Mouse (Mus musculus) heart, embryonic 13.5 days (tissue): ENCODE measurements around the gene Gm49337. TPM values are rescaled to one million over a fixed set of nuclear protein-coding genes. Genes with fewer than 3 reads are reported as not detected.

Experiments
- ATAC-seq: fragments of 200-750 bp; cut with Nextera tagmentation; 2 replicates; pipeline ENCODE4 v1.8.0; 2017; ENCODE audit warnings: moderate TSS enrichment; ENCODE audit not compliant: insufficient number of reproducible peaks, low FRiP score, low TSS enrichment; ENCODE audit errors: extremely low read depth
- H3K27ac ChIP-seq: fragments of 300-500 bp; sonication (generic); replicated peaks from 2 replicates; pipeline ENCODE4 v1.5.1; 2015; ENCODE audit warnings: moderate library complexity, mild to moderate bottlenecking, inconsistent platforms
- H3K27me3 ChIP-seq: fragments of 300-500 bp; sonication (generic); replicated peaks from 2 replicates; pipeline ENCODE4 v1.6.1; 2015; ENCODE audit warnings: mild to moderate bottlenecking, inconsistent platforms
- H3K36me3 ChIP-seq: fragments of 300-500 bp; sonication (generic); 2 replicates; pipeline ENCODE4 v1.6.1; 2015; ENCODE audit warnings: mild to moderate bottlenecking, inconsistent platforms
- H3K4me1 ChIP-seq: fragments of 300-500 bp; sonication (generic); 2 replicates; pipeline ENCODE4 v1.6.1; 2015; ENCODE audit warnings: inconsistent platforms
- H3K4me2 ChIP-seq: fragments of 300-500 bp; sonication (generic); 2 replicates; pipeline ENCODE4 v1.6.1; 2015; ENCODE audit warnings: inconsistent platforms, mild to moderate bottlenecking, moderate library complexity
- H3K4me3 ChIP-seq: fragments of 300-500 bp; sonication (generic); 2 replicates; pipeline ENCODE4 v1.5.1; 2015; ENCODE audit warnings: moderate library complexity, mild to moderate bottlenecking, inconsistent platforms
- H3K9ac ChIP-seq: fragments of 300-500 bp; sonication (generic); 2 replicates; pipeline ENCODE4 v1.6.1; 2015; ENCODE audit warnings: inconsistent platforms, mild to moderate bottlenecking, moderate library complexity
- H3K9me3 ChIP-seq: fragments of 300-500 bp; sonication (generic); 2 replicates; pipeline ENCODE4 v1.6.1; 2016; ENCODE audit warnings: inconsistent platforms
- WGBS: fragments of 180-500 bp; shearing (Covaris S2); methylation state at CpG from one replicate; pipeline ENCODE4 v1.1.7; 2015; ENCODE audit warnings: mixed read lengths; 5-methylcytosine and 5-hydroxymethylcytosine counted together
- polyA plus RNA-seq: library from polyadenylated mRNA; unstranded; fragments of >200 nt; fragmentation: Nextera tagmentation; extraction: Ambion mirVana; gene quantifications from 2 replicates; pipeline ENCODE4 v1.2.1, GENCODE M21; 2015

The Gm49337 gene
- polyA plus RNA-seq, 1 experiment from 2014 or later = not detected

DNA sequence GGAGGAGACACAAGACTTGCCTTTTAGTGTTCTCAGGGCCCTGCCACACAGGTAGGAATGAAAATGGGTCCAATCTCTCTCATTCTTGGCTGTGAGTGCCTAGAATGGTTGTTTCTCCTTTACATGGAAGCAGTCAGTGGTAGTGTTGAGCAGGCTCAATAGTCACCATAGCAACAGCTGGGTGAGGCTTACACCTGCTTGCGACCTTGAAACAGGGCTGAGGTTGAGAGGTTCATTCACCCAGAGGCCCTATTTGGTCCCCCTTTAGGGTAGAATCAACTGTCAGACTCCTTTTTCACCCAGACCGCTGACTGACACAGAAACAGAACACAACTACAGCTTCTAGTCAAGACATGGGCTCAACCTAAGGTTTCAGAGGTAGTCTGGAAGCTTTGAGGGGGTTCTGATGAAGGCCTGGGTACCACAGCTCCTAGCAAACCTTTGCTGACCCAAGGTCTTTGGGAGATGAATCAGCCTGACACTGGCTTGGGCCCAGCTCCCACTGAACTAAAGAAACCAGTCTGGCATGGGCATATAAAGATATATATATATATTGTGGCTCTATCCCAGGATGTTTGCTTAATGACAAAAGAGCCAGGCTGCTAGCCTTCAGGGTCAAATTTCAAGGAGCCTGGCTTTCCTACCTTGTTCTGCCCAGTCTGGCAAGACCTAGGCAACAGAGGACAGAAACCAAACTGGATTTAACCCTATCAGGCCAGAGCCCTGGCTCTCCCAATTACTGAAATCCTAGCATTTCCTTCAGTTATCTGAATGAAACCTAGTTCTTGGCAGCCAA lies 8.2 kb upstream of the Gm49337 start:
- ATAC-seq = no peak
- 83% methylated on average over 2 of the region's 2 CpGs for WGBS
- H3K9ac ChIP-seq = no peak overlapping the region
- H3K4me2 ChIP-seq = no peak overlapping the region
- 0 out of 2 replicates have a peak overlapping the region, but pooled peaks have one; percentile 1 for H3K27ac ChIP-seq
- no peak overlapping the region for H3K4me3 ChIP-seq
- no peaks in the 10 kb centered on the region for H3K27me3 ChIP-seq
- H3K36me3 ChIP-seq = peaks cover 15% of the 10 kb centered on the region
- H3K4me1 ChIP-seq = peaks cover 33% of the 10 kb centered on the region
- H3K9me3 ChIP-seq = no peaks in the 10 kb centered on the region

DNA sequence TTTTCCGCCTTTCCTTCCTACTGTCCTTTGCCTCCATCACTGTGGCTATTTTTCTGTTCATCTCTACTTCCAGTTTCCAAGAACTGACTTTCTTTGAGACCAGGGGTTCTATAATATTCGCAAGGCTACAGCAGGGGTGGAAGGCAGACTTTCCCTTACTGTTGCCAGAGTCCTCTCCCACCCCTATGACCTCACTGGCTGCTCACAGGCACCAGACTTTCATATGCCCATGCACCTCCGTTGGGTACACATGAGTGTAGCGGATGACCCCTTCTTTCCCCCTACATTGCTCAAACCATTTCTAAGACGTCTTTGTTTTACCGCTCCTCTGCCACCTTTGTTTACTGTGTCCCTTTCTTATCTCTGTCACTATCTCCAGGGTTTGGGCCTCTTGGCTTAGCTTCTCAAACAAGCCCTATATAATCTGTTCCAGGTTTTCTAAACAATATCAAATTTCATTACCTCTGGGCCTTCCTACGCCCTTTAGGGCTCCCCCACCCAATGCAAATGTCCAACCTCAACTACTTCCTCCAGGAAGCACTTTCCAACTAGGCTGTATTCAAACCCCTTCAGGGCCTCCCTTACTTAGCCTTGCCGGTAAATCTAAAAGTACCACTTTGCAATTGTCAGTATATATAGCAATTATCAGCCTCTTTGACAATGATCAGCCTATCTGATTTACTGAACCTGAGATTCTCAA lies 7.3 kb upstream of the Gm49337 start:
- no peaks in the 10 kb centered on the region for H3K9me3 ChIP-seq
- H3K4me3 ChIP-seq = no peak overlapping the region
- 70% methylated on average over 8 of the region's 8 CpGs for WGBS
- ATAC-seq = no peak
- no peak overlapping the region for H3K4me2 ChIP-seq
- peaks cover 24% of the 10 kb centered on the region for H3K4me1 ChIP-seq
- H3K36me3 ChIP-seq = peaks cover 6% of the 10 kb centered on the region; the same call in 1 of the 2 replicates
- H3K27ac ChIP-seq = no peak overlapping the region
- no peak overlapping the region for H3K9ac ChIP-seq
- no peaks in the 10 kb centered on the region for H3K27me3 ChIP-seq

DNA sequence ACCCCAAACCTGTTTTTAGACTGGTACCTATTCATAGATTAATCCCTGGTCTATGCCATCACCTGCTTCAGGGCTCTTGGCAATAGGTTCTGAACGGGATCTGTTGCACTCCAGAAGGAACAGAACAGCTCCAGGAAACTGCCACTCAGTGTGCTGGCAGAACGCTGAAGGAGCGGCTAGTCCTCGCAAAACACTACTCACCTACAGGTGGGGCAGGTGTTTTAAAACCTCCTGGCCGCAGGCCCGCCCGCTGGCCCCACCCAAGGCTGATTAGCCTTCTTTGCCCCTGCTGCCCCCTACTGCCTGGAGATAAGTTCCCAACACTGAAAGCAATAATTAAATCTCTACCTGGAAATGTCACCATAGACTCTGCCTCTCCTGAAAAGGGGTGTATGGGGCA lies 5.8 kb upstream of the Gm49337 start, which contains the start of gene Tspan1:
TSS of gene Tspan1 (minus strand) at position 198 of the 400 bp plus-strand sequence.
- H3K27ac ChIP-seq = no peak within 1 kb of the TSS
- H3K9me3 ChIP-seq = no peaks in the 10 kb centered on the region
- WGBS = 25% methylated on average over 7 of the region's 7 CpGs
- no peak for ATAC-seq
- no peak within 1 kb of the TSS for H3K4me2 ChIP-seq
- H3K27me3 ChIP-seq = no peaks in the 10 kb centered on the region
- peaks cover 14% of the 10 kb centered on the region; the same call in 1 of the 2 replicates for H3K4me1 ChIP-seq
- no peak within 1 kb of the TSS for H3K4me3 ChIP-seq
- H3K36me3 ChIP-seq = no peaks in the 10 kb centered on the region
- H3K9ac ChIP-seq = no peak within 1 kb of the TSS

DNA sequence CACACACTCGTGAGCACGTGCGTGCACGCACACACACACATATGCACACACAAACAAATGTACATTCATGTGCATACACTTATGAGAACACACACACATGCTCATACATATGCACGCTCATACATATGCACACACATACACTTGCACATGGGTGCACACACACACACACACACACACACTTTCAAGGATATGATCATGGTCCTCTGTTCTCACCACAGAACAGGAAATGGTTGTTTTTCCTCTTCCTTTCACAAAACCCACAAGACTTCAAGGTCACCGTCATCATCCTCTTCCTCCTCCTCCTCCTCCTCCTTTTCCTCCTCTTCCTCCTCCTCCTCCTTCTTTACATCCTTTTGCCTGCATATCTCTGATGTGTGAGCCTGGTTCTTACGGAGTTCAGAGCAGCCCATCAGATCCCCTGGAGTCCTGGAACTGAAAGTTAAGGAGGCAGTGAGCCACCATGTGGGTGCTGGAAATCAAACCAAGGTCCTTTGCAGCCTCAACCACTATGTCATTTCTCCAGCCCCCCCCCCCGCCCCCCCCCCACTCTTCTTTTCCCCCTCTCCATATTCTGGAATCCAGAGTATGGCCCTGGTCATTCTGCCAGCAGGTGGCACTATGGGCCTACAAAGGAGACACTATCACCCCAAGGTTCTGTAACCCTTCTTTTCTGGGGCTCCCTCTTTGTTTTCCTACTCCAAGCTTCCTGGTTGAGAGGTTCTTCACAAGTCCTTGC lies 4.4 kb upstream of the Gm49337 start:
- H3K4me1 ChIP-seq = peaks cover 12% of the 10 kb centered on the region; the same call in 1 of the 2 replicates
- H3K9me3 ChIP-seq = no peaks in the 10 kb centered on the region
- no peaks in the 10 kb centered on the region for H3K36me3 ChIP-seq
- ATAC-seq = no peak
- H3K9ac ChIP-seq = 0 out of 2 replicates have a peak overlapping the region, but pooled peaks have one; percentile 28
- H3K4me2 ChIP-seq = no peak overlapping the region
- H3K4me3 ChIP-seq = no peak overlapping the region
- WGBS = 72% methylated on average over 7 of the region's 8 CpGs
- H3K27ac ChIP-seq = no peak overlapping the region
- no peaks in the 10 kb centered on the region for H3K27me3 ChIP-seq

DNA sequence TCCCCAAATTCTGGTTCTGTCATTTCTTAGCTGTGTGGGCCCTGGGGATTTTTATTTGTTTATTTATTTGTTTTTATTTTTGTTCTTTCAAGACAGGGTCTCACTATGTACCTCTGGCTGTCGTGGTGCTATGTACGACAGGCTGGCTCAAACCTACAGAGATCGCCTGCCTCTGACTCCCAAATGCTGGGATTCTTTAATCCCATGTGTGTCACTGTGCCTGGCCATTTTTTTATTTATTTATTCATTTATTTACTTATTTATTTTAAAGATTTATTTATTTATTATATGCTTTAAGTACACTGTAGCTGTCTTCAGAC lies 3.9 kb upstream of the Gm49337 start:
- no peak overlapping the region for H3K4me2 ChIP-seq
- H3K4me3 ChIP-seq = no peak overlapping the region
- H3K9me3 ChIP-seq = no peaks in the 10 kb centered on the region
- peaks cover 17% of the 10 kb centered on the region for H3K4me1 ChIP-seq
- WGBS = 68% methylated on average over 3 of the region's 3 CpGs
- no peak overlapping the region for H3K9ac ChIP-seq
- no peak for ATAC-seq
- H3K36me3 ChIP-seq = no peaks in the 10 kb centered on the region
- no peak overlapping the region for H3K27ac ChIP-seq
- H3K27me3 ChIP-seq = no peaks in the 10 kb centered on the region

DNA sequence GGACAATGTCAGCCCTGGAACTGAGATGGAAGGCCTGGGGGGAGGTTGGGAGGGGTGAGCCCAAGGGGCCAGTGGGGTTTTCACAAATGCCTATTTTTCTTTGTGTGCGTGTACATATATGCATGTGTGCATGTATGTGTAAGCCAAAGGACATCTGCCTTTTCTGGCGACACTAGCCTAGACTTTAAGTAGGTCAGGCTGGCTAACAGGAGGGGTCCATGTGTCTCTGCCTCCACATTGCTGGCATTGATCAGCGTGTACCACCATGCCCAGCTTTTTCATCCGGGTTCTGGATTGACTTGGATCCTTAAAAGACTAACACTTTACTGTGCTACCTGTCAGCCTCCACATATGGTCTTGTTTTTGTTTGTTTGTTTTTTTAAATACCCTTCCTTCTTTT lies 568 bp downstream of the Gm49337 start:
- WGBS = 82% methylated on average over 4 of the region's 4 CpGs
- Histone ChIP-seq H3K27ac (peak overlapping the region; percentile 89), H3K27me3 (no peaks in the 10 kb centered on the region), H3K9me3 (no peaks in the 10 kb centered on the region), H3K4me1 (peaks cover 46% of the 10 kb centered on the region), H3K4me3 (no peak overlapping the region), H3K4me2 (no peak overlapping the region), H3K36me3 (no peaks in the 10 kb centered on the region), H3K9ac (no peak overlapping the region)
- no peak for ATAC-seq

DNA sequence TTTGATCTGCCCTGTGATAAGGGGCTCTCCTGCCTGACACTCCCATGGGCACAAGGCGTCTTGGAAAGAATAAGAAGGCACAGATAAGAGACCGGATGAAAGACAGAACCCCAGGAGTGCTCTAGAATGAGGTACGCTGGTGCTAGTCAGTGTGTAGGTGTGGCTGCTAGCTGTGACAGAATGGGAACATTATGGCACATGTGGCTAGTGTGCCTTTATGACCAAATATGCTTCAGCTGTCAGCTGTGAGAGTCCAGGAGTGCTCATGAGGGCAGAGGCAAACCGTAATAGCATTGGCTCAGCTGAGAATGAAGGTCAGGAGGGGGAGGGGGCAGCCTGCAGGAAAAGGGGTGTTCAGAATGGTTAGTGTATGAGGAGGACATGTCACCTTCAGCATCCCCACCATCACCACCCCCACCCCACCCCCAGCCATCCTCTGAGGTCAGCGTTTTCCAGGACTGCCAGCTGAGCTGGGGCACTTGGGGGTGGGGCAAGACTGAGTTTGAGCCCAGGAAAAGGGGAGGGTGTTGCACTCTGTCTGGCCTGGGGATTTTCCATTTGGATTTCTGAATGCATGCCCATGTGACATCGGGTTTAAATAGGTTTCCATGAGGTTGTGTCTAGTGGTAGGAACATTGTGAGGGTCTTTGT lies 1.4 kb downstream of the Gm49337 start:
- Histone ChIP-seq H3K27me3 (no peaks in the 10 kb centered on the region), H3K4me1 (peaks cover 46% of the 10 kb centered on the region), H3K27ac (peak overlapping the region; percentile 89), H3K4me2 (peak overlapping the region; percentile 11; the same call in 1 of the 2 replicates), H3K9ac (peak overlapping the region; percentile 52; the same call in 1 of the 2 replicates), H3K36me3 (no peaks in the 10 kb centered on the region), H3K9me3 (no peaks in the 10 kb centered on the region), H3K4me3 (no peak overlapping the region)
- ATAC-seq = peak; percentile 23; the same call in 1 of the 2 replicates
- WGBS = 18% methylated on average over 6 of the region's 6 CpGs

DNA sequence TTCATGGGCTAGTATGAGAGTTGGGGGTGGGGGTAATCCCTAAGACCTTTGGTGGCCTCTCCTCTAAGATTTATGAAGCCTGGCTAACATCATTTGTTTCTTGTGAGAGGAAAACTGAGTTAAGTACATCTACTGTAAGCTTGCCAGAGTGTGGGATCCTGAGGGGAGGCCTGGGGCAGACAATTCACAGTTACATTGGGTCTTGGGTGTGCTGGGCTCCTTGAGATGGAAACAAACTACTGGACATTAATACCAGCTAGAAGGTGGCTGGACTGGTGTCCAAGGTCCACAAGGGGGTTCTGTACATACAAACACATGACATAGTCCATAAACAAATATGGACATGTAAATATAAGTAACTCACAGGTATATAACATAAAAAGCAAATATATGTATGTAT lies 2.0 kb downstream of the Gm49337 start:
- Histone ChIP-seq H3K27me3 (no peaks in the 10 kb centered on the region), H3K9me3 (no peaks in the 10 kb centered on the region), H3K9ac (peak overlapping the region; percentile 52; the same call in 1 of the 2 replicates), H3K4me3 (no peak overlapping the region), H3K27ac (peak overlapping the region; percentile 89), H3K36me3 (no peaks in the 10 kb centered on the region), H3K4me1 (peaks cover 46% of the 10 kb centered on the region), H3K4me2 (peak overlapping the region; percentile 61)
- no peak for ATAC-seq

DNA sequence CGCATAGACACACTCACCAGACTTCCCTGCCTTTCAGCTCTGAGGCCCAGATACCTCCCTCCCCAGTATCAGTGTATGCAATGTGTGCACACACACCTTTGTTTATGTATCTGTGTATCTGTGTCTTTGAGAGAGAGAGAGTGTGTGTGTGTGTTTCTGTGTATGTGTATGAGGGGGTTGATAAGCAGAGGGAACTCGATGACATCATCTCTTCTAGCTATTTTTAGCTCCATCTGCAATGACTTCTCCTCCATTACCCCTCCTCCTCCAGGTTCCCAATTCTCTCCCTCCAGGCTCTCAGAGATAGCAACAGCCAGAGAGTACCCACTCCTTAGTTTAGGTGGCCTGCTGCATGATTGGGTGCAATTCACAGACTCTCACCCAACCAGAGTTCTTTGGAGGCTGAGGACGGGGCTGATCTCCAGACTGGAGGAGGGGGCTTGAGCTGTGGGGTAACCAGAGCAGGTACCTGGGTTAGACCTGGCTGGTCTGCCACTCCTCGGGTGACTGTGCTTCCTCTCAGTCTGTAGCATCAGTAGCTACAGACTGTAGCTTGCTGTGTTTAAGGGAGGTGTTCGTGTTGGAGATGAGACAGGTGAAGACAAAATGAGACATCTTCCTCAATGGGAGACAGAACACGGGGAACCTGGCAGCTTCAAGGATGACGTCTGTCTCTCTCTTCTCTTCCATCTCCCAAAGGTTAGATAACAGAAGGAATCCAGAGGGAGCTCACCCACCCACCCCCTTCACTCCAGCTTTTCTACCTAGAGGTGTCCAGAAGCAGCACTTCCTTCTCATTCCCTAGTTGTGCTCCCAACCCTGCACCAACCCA lies 2.7 kb downstream of the Gm49337 start:
- Histone ChIP-seq H3K9me3 (no peaks in the 10 kb centered on the region), H3K4me3 (peak overlapping the region; percentile 21), H3K27me3 (no peaks in the 10 kb centered on the region), H3K4me2 (peak overlapping the region; percentile 61), H3K9ac (peak overlapping the region; percentile 70), H3K4me1 (peaks cover 46% of the 10 kb centered on the region), H3K36me3 (no peaks in the 10 kb centered on the region), H3K27ac (peak overlapping the region; percentile 89)
- peak; percentile 19; the same call in 1 of the 2 replicates for ATAC-seq
- 30% methylated on average over 7 of the region's 7 CpGs for WGBS

DNA sequence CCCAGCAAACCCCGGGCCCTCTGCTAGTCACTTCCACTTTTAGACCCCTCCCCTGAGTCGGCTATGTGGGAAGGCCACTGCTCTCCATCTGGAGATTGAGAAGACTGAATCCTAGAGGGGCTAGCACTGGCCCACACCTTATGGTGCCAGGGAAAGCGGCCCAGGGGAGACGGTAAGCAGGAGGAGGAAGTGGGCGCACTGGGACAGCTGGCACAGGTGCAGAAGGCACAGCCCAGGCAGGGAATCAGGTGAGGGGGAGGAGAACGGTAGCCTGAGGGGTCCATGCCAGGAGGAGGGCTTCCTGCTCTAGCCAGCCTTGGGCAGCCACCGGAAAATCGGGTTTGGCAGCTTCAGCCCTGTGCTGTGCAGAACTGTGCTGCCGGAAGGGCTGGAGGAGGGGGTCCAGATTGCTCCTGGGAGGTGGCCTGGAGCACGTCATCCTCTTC lies 3.4 kb downstream of the Gm49337 start:
- Histone ChIP-seq H3K36me3 (no peaks in the 10 kb centered on the region), H3K9ac (peak overlapping the region; percentile 70), H3K9me3 (no peaks in the 10 kb centered on the region), H3K4me3 (peak overlapping the region; percentile 21), H3K4me2 (peak overlapping the region; percentile 61), H3K27me3 (no peaks in the 10 kb centered on the region), H3K27ac (peak overlapping the region; percentile 89), H3K4me1 (peaks cover 46% of the 10 kb centered on the region)
- peak; percentile 48; the same call in 1 of the 2 replicates for ATAC-seq
- WGBS = 19% methylated on average over 10 of the region's 10 CpGs
